Comparison of ENCODE assay signal across 16 mouse cellular contexts in the genomic region with DNA sequence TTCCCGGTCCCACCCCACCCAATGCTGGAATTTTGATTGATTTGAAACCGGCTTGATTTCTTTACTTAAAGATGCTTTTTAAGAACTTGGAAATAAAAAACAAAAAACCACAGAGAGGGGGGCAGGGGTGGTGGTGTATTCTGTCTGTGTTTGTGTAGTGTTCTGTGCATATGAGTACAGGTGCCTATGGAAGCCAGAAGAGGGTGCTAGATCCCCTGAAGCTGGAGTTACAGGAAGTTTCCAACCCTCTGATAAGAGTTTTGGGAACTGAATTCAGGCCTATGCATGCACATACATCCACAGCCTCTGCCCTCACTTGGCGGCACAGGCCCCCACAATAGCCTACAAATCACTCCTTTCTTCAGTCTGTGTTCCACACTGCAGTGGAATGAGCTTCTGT.
A peak's percentile ranks its signal among the peaks of the same experiment; 100 is the strongest.
DNase-seq lines count a peak whose midpoint lies in the region; ATAC-seq and TF ChIP-seq lines count a peak whose summit lies in the region.
"Had no signal": no experiment of that assay in that cellular context is flagged by ENCODE, and none has a peak within 500 bp of the region (broad histone marks: within the 10 kb centered on the region; RNA-seq: fewer than 3 reads in every experiment).

No protein-coding gene starts in this region.

- H3K4me3 ChIP-seq in kidney, postnatal 0 days (replicated peaks; ENCODE audit: low read depth, low read length) = no peak overlapping the region
- H3K4me3 ChIP-seq in kidney, embryonic 16.5 days (ENCODE audit: low read length) = no peak overlapping the region
- no peak overlapping the region for H3K4me3 ChIP-seq in thymus, adult 2 months (ENCODE audit: control insufficient read depth, insufficient read depth, low read length)
- H3K4me3 ChIP-seq: forebrain, embryonic 13.5 days; heart, embryonic 10.5 days; lung, embryonic 15.5 days; megakaryocyte, embryonic 14.5 days had no signal

- H3K27me3 ChIP-seq in kidney, postnatal 0 days (ENCODE audit: insufficient read depth, low read length) = no peaks in the 10 kb centered on the region
- no peaks in the 10 kb centered on the region for H3K27me3 ChIP-seq in kidney, embryonic 16.5 days (ENCODE audit: insufficient read depth, low read length)
- H3K27me3 ChIP-seq in thymus, adult 2 months (ENCODE audit: control insufficient read depth, insufficient read depth, low read length) = no peaks in the 10 kb centered on the region
- H3K27me3 ChIP-seq: forebrain, embryonic 13.5 days; lung, embryonic 15.5 days; megakaryocyte, embryonic 14.5 days had no signal

- H3K9ac ChIP-seq in kidney, postnatal 0 days (ENCODE audit: low read depth, low read length) = no peak overlapping the region
- H3K9ac ChIP-seq in kidney, embryonic 16.5 days (replicated peaks; ENCODE audit: low read length) = no peak overlapping the region
- H3K9ac ChIP-seq: forebrain, embryonic 13.5 days; lung, embryonic 15.5 days had no signal

- no peak overlapping the region for H3K27ac ChIP-seq in kidney, postnatal 0 days
- no peak overlapping the region for H3K27ac ChIP-seq in kidney, embryonic 16.5 days (ENCODE audit: low read length)
- H3K27ac ChIP-seq in thymus, adult 2 months (ENCODE audit: control insufficient read depth, insufficient read depth, low read length) = no peak overlapping the region
- H3K27ac ChIP-seq: forebrain, embryonic 13.5 days; heart, embryonic 10.5 days; lung, embryonic 15.5 days had no signal

- peak; percentile 29 for DNase-seq in kidney, postnatal 0 days (ENCODE audit: low spot score)
- DNase-seq in thymus, postnatal 14 days = peak; percentile 28
- DNase-seq in thymus, adult 2 months = no peak
- DNase-seq in ES-CJ7 (ENCODE audit: low read depth, low spot score) = peak; percentile 51
- DNase-seq in ovary, adult 18-20 months (ENCODE audit: low spot score) = no peak
- no peak for DNase-seq in ovary, postnatal 36 days (ENCODE audit: low spot score)
- DNase-seq: adrenal gland, postnatal 14 days; cerebellum, adult 8-10 months; embryo, embryonic 11 days; kidney, adult 9 months; retina, postnatal 1 day had no signal

- no peaks in the 10 kb centered on the region for H3K4me1 ChIP-seq in kidney, postnatal 0 days (replicated peaks; ENCODE audit: insufficient read depth, low read length)
- peaks cover 16% of the 10 kb centered on the region for H3K4me1 ChIP-seq in kidney, embryonic 16.5 days (ENCODE audit: insufficient read depth, low read length)
- H3K4me1 ChIP-seq in thymus, adult 2 months (replicated peaks; ENCODE audit: control insufficient read depth, insufficient read depth, low read length) = 0 out of 2 replicates have a peak, but pooled peaks cover 2% of the 10 kb centered on the region
- H3K4me1 ChIP-seq: forebrain, embryonic 13.5 days; heart, embryonic 10.5 days; lung, embryonic 15.5 days; megakaryocyte, embryonic 14.5 days had no signal

- H3K9me3 ChIP-seq in kidney, postnatal 0 days (replicated peaks; ENCODE audit: low read length) = no peaks in the 10 kb centered on the region
- no peaks in the 10 kb centered on the region for H3K9me3 ChIP-seq in kidney, embryonic 16.5 days (ENCODE audit: low read length)
- H3K9me3 ChIP-seq: forebrain, embryonic 13.5 days; heart, embryonic 10.5 days; lung, embryonic 15.5 days had no signal

- H3K4me2 ChIP-seq in kidney, postnatal 0 days (ENCODE audit: low read length) = no peak overlapping the region
- no peak overlapping the region for H3K4me2 ChIP-seq in kidney, embryonic 16.5 days (replicated peaks; ENCODE audit: low read depth, low read length)
- H3K4me2 ChIP-seq: forebrain, embryonic 13.5 days; lung, embryonic 15.5 days had no signal

- TF ChIP-seq POLR2A in thymus, adult 2 months (IDR thresholded peaks at IDR 0.05; ENCODE audit: control insufficient read depth, extremely low read depth, insufficient read depth, low read length, poor library complexity) = no peak

- peak; percentile 43 for TF ChIP-seq CTCF in kidney, postnatal 0 days (IDR thresholded peaks at IDR 0.05; ENCODE audit: low read depth)
- no peak for TF ChIP-seq CTCF in thymus, adult 2 months (IDR thresholded peaks at IDR 0.05; ENCODE audit: borderline replicate concordance, control insufficient read depth, extremely low read depth, insufficient read depth, low read length, poor library complexity)

- no peak for ATAC-seq in kidney, postnatal 0 days (replicated peaks; ENCODE audit: low FRiP score, low read depth)
- no peak; the same call in 1 of the 2 replicates for ATAC-seq in kidney, embryonic 16.5 days (ENCODE audit: low FRiP score, low TSS enrichment)
- ATAC-seq: forebrain, embryonic 13.5 days had no signal

- 75% methylated on average over 3 of the region's 3 CpGs for WGBS in kidney, postnatal 0 days
- 78% methylated on average over 3 of the region's 3 CpGs for WGBS in kidney, embryonic 16.5 days
- 91% methylated on average over 3 of the region's 3 CpGs for WGBS in thymus, adult 2 months

- H3K36me3 ChIP-seq in kidney, postnatal 0 days (ENCODE audit: insufficient read depth, low read length) = no peaks in the 10 kb centered on the region
- H3K36me3 ChIP-seq in kidney, embryonic 16.5 days (ENCODE audit: insufficient read depth, low read length) = no peaks in the 10 kb centered on the region
- H3K36me3 ChIP-seq in thymus, adult 2 months (ENCODE audit: control insufficient read depth, insufficient read depth, low read length) = no peaks in the 10 kb centered on the region
- H3K36me3 ChIP-seq: heart, embryonic 10.5 days; lung, embryonic 15.5 days had no signal

Comparison
In these comparisons a context has a peak if more than half of its experiments do, and no peak if none do; other contexts are left out.
1. DNase-seq: peak in kidney, postnatal 0 days (single experiment), thymus, postnatal 14 days (single experiment) and ES-CJ7 (single experiment); none in thymus, adult 2 months (single experiment), ovary, adult 18-20 months (single experiment) and ovary, postnatal 36 days (single experiment).